Mouse (Mus musculus): ENCODE data around the gene Sae1.
"Not testable (repeated sequence)": the region's sequence is repeated elsewhere in the genome, so short reads cannot be mapped to it uniquely, and the experiment has no call there.

Sae1 gene

DNA sequence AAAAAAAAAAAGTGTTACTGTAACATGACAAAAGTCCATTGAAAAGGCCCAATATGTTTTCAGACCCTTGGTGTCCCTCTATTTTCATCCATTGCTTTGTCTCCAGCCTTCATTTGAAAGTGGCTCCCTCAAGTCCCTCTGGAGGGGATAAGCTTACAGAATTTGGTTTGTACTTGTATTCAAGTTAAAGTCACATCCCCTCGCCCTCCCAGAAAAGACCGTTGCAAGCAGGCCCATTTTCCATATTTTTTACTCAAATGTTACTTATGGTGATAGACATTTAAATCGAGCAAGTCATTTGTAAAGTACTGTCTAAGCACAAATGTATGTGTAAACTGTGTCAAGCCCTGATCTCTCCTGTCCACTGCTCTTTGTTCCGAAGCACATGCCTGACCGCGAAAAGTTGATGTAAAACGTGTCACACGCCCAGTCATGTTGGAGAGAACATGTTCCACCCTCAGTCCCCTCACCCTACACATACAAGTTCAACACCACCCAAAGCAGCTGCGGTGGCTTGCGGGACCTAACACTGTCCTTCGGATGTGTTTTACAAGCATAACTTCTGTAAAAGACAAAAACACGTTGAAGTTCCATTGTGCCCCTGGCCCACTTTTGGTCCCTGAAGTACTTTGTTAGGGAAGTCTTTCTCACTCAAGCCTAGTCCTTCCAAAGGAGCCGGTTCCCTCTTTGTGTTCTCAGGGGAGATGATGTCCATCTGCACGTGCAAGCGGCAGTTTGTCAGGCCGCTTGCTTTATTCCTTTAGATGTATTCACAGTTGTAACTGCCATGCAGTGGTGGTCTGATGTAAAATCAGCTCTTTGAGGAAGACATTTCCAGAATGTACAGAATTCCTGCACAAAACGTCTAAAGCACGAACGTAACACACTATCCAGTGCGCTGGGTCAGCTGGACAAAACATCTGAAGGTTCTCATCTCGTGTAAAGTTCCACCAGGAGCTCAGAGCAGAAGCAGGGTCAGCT is 15.7 kb upstream of the Sae1 start:
- no peak for DNase-seq (ENCODE audit: low read depth, low spot score)

DNA sequence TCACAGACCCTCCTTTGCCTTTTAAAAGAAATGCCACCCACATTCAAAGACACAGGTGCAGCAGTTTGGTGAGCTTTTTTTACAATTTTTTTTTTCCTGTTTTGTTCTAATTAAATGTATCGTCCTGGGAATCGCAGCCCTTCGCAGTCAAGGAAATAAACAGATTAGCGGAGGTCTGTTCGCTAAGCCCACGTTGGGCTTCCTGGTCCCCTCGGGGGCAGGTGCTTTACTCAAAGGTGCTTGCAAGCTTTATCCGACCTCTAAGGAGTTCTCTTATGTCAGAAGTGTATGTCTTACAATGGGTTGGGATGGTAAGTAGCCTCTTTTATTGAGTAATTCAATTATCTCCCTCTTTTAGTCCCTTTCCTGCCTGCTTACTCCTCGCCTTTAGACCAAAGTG is 14.8 kb upstream of the Sae1 start:
- no peak for DNase-seq (ENCODE audit: low read depth, low spot score)

GRCm38 (mm10) chr7:16401991-16402431 is 14.4 kb upstream of the Sae1 start:
- DNase-seq (ENCODE audit: low read depth, low spot score): no peak

DNA sequence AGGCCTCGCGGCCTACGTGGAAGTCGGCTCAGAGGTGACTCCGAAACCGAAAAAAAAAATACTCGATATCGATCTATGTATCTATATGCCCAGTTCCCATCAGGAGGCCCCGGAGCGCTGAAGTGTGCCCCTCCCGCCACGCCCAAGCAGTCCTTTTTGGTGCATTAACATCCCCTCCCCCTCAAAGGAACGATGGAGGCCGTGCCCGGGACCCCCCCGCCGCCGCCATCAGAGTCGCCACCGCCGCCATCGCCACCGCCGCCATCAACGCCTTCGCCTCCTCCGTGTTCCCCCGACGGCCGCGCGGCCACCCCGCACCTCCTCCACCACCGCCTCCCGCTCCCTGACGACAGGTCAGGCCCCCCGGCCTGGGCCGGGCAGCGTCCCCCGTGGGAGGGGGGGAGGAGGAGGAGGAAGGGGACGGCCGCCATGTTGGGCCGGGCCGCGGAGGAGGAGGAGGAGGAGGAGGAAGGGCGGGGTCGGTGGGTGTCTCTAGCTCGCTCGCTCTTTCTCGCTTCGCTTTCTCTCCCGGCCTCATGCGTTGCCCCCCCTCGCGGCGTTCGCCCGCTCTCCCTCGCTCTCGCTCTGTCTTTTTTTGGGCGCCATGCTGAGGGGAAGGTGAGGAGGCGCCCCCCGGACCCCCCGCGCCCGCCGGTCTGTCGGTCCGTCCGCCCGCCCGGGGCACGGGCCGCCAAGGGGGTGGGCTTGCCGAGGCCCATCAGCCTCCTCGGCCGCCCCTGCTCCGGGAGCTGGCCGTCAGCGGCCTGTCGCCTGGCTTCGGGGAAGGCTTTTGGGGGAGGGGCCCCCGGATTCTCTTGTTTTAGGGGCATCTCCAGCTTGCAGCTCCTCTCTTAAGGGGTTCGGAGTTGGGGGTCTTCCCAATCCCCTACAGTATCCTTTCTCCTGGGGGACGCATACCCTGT is 13.3 kb upstream of the Sae1 start, which contains the start of gene Zc3h4:
Zc3h4 (plus strand) TSS at position 222 of the 923 bp plus-strand sequence.
- DNase-seq (ENCODE audit: low read depth, low spot score): peak; percentile 70

DNA sequence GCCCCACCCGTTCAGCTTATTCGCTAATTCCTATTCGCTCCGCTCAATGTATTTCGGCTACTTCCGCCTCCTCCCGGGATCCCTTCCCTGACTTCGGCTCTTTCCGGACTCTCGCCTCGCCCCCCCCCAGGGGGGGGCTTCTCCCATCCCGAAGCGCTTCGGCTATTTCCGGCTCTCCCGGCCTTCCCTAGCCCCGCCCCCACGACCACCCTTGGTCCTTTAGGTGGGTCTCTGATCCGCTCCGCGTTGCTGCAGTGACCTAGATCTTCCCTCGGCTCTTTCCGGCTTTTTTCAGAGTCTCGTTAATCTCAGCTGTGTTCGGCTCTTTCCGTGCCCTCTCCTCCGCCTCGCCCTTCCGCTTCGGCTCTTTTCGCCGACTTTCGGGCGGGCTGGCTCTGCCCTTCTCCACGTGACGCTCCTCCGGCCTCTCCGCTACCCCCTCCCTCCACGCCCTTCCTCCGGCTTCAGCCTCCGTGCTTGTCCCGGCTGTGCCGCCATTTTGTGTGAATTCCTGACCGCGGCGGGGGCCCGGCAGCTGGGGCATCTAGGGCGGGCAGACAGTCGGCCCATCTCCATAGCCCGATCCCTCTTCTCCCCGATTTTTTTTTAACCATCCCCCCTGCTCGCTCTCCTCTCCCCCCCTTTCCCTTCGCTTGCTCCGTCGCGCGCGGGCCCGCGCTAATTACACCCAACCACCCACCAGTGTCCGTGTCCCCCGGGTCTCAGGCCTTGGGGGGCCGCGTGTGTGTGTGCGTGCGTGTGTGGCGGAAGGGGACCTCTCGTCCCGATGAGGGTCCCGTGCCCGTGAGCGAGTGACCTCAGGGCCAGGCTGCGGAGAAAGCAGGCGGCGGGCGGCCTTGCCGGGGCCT is 12.4 kb upstream of the Sae1 start:
- DNase-seq (ENCODE audit: low read depth, low spot score): peak; percentile 100

- peak; percentile 80 for DNase-seq (ENCODE audit: low read depth, low spot score)
These were observed 11.7 kb upstream of the Sae1 start for GRCm38 (mm10) chr7:16399098-16399819.

- DNase-seq (ENCODE audit: low read depth, low spot score): no peak
These were observed 10.9 kb upstream of the Sae1 start for GRCm38 (mm10) chr7:16398387-16399050.

GRCm38 (mm10) chr7:16397465-16397864 is 9.9 kb upstream of the Sae1 start:
- DNase-seq (ENCODE audit: low read depth, low spot score): no peak

DNA sequence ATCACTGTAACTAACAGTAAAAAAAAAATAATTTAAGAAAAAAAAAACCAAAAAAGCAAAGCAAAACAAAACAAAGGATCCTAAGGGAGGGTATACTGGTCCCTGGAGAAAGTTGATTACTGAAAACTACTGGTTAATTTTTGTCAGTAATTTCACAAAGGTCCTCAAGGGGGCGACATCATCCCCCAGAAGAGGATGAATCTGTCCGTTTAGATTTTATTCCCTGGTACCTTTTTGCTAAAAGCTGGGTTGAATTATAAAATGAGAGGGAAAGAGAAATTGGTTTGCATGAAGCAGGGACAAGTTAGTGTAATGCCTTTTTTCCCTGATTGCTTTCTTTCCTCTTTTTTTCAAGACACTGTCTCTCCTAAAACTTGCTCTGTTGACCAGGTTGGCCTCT is 8.3 kb upstream of the Sae1 start:
- no peak for DNase-seq (ENCODE audit: low read depth, low spot score)

DNA sequence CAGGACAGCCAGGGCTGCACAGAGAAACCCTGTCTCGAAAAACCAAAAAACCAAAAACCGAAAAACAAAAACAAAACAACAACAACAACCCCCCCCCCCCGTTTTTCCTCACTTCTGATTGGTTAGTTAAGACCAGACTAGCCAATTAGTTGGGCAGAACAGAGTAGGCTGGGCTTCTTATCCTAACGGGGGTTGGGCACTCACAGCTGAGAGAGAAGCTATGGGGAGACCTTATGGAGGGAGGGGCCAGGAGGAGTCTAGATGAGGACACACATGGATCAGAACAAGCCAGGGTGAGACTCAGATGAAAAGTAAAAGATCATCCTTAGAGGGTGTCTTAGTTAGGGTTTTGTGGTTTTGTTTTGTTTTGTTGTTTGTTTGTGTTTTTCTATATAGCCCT is 5.3 kb upstream of the Sae1 start:
- no peak for DNase-seq (ENCODE audit: low read depth, low spot score)

GRCm38 (mm10) chr7:16389942-16390341 is 2.3 kb upstream of the Sae1 start:
- DNase-seq (ENCODE audit: low read depth, low spot score): not testable (repeated sequence)

DNA sequence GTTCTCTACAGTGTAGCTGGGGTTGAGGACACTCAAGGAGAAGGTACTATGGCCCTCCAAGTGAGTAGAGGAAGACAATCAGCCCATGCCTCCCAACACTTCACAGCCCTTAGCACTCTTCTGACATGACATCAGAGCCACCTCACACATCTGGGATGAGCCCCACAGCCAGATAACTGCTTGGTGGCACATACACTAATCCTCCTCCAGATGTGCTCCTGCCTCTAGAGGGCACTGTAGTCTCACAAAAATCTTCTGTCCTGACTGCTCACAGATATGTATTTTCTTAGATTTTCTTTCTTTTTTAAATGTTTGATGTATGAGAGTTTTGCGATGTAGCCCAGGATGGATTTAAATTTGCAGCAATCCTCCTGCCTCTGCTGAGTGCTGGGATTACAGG is 11.1 kb downstream of the Sae1 start:
- peak; percentile 43 for DNase-seq (ENCODE audit: low read depth, low spot score)

GRCm38 (mm10) chr7:16374989-16375388 is 12.6 kb downstream of the Sae1 start:
- no peak for DNase-seq (ENCODE audit: low read depth, low spot score)

DNA sequence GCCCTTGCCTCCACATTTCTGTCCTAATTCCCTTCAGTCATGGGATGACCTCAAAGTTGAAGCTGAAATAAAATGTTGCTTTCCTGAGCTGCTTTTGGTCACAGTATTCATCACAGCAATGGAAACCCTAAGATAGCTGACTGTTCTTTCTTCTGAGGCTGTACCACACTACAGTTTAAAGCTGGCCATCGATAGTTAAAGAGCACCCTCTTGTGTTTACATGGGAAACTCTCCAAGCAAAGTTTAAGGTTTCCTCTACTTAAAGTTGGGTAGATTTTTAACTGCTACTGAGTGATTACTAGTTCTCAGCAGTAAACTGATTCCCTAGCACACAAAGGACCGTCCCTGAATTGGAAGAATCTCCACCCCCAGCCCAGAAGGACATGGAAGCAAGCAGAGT is 13.9 kb downstream of the Sae1 start:
- DNase-seq (ENCODE audit: low read depth, low spot score): no peak

- DNase-seq (ENCODE audit: low read depth, low spot score): no peak
These were observed 17.0 kb downstream of the Sae1 start for GRCm38 (mm10) chr7:16370596-16370995.

GRCm38 (mm10) chr7:16368835-16369234 is 18.8 kb downstream of the Sae1 start:
- DNase-seq (ENCODE audit: low read depth, low spot score): no peak

DNA sequence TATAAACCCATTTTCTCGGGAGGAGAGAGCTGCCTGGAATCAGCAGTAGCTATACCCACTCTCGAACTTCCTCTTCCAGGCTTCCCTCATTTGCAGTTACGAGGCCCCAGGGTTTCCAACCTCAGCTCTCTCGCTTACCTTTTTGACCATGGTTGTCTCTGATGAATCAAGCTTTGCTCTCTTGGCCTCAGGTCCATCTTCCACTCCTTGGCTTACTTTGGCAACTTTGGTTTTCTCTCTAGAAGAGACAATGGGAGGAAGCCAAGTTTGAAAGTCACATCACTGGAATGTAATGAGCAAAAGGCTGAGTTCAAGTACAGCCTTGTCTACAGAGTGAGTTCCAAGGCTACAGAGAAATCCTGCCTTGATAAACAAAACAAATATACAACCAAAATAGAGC is 20.9 kb downstream of the Sae1 start:
- no peak for DNase-seq (ENCODE audit: low read depth, low spot score)

- DNase-seq (ENCODE audit: low read depth, low spot score): no peak
These were observed 21.4 kb downstream of the Sae1 start for GRCm38 (mm10) chr7:16366133-16366646.

- no peak for DNase-seq (ENCODE audit: low read depth, low spot score)
These were observed 22.6 kb downstream of the Sae1 start for GRCm38 (mm10) chr7:16364901-16365500.

Data from retina, postnatal 7 days (tissue).